Mouse (Mus musculus) layer of hippocampus, adult 18-20 months (tissue): ENCODE data around the gene Gse1. TPM values are rescaled to one million over a fixed set of nuclear protein-coding genes. Genes with fewer than 3 reads are reported as not detected.

ENCODE experiments used
- DNase-seq, 2 experiments: peaks; one replicate each; pipeline ENCODE4 v3.0.0; 2022; ENCODE audit warnings: low spot score in 2 of 2
- total RNA-seq, 2 experiments: library from RNA; stranded (reverse); gene quantifications; 2 replicates each; pipeline ENCODE4 v1.2.3; 2021

Gse1 gene
- total RNA-seq, 2 experiments from 2014 or later: 142 to 146 TPM

DNA sequence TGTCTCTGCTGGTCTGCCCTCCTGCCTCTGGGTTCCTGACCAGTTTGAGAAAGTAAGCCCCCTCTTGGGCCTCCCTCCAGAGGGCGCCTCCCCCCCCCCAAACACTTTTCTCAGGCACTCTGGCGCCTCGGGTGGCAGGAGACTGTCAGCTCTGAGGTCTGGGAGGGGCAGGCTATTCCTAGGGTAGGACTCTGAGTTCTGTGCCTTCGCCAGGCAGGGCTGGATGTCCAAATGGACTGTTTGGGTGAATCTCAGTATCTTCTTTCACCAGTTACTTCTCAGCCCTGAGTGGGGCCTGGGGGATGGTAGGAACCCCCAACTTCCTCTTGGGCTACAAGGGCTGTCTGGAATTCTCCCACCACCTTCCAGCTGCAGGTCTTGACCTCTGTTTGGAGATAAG is 16.9 kb upstream of the Gse1 start:
- no peak for DNase-seq

DNA sequence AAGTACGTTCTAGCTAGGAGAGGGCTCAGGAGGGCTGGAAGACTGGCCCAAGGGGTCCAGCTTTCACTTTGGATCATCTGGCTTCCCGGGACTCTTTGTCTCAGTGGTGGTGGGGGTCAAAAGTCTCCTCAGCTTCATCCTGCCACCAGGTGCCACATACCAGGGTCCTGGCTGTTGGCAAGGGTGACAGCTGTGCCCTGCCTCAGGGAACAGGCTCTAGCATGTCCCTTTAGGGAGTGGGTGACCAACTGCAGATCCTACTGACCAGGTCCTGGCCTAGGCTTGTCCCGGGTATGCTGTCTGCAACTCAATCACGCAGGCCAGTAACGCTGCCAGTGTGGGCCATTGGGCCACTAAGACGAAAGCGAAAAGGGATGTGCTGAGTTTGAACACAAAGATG is 15.7 kb upstream of the Gse1 start:
- DNase-seq: no peak

GRCm38 (mm10) chr8:120213229-120213628 is 15.0 kb upstream of the Gse1 start:
- no peak for DNase-seq

DNA sequence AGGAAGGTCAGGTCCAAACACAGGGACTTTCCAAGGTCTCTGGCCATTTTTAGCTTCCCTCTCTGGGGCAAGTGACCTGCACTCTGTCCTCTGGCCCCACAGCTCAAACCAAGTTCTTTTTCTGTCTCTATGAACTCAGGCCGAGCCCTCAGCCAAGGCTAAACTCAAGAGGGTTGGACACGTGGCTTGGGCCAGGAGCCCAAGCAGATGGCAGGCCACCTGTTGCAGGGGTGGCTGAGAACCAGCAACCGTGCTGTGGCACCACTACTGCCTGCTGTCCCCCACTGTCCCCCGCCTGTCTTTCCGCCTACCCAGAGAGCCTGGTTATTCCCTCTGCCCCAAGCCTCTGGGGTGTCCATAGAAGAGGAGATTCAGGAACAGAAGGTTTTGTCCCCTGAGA is 14.3 kb upstream of the Gse1 start:
- no peak for DNase-seq

DNA sequence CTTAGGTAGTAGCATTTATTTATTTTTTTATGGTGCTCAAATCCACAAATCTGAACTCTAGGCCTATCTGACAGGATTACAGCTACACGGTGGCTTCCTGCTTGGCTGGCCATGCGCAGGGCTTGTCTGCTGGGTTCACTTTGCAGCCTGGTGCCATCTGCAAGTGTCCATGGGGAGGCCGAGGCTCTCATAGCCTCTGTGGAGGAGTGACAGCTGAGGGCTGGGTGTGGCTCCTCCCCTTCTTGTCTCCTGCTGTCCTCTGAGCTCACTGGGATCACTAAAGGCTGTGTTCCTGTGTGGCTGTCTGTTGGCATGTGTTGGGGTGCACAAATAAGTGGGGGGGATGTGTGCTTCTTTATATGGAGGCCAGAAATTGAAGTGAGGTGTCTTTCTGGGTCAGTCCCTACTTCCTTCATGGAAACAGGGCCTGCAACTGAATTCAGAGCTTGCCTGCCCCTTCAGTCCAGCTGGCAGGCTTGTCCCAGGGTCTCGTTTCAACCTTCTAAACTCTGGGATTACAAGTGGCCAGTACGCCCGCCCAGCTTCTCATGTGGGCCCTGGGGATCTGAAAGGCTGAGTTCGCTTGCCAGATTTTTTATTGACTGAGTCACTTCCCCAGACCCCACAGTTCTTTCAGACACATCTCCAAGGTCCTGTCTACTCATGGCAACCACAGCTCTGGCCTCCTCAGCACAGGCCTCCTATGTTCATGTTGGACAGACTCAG is 12.7 kb upstream of the Gse1 start:
- no peak for DNase-seq

- DNase-seq: no peak
Observed at GRCm38 (mm10) chr8:120216855-120217830, 11.1 kb upstream of the Gse1 start.

DNA sequence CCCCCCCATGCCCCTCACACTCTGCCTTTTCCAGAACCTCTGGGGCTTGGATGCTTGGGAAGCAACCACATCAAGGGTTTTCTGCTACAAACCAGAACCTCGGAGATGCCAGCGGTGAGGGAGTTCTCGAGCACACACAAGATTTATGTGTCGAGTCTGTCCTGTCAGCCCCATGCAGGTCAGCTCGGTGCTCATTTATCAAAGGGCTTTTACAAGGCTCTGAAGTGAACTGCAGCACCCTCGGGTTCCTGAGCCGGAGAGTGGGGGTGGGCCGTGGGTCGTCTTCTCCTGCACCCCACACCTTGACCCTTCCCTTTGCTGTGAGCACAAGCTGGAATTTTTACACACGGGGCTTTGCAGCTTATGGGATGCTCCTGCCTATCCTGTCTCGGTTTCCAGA is 5.7 kb upstream of the Gse1 start:
- no peak for DNase-seq

DNA sequence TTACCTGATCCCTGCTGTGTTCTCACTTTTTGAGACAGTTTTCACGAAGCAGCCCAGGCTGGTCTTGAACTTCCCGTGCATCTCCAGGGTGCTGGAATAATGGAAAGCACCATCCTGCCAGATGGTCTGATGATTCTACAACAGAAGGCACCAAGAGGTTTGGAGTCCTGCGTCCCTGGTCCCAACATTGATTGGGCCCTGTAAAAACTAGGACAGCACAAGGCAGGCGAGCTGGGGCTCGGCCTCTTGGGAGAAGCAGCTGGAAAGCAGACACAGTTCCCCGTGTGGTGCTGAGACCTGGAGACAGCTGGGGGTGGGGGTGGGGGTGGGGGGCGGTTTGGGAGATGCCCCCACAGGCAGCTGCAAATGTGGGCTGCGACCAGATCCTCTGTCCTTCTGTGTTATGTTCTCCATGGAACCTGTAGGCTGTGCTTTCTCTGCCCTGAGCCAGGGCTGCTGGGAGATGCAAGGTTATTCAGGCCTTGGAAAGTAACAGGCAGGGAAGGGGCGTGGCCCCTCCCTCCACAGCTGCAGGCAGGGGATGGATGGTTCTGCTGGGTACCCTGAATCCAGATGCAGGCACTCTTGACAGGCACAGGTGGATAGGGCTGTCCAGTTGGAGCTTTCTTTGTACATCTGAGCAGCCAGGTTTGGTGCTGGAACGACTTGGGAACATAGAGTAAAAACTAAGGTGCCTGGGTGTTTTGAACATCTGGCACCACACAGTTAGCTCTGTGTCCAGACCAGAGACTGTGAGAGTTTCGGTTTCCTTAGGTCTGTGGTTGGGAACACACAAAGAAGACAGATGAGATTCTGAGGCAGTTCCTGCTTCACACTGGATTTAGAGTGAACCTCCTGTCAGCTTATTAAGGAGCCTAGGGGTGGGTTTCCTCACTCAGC is 3.5 kb upstream of the Gse1 start:
- DNase-seq: no peak

GRCm38 (mm10) chr8:120225421-120226151 is 2.7 kb upstream of the Gse1 start:
- DNase-seq: peak; percentile 64 to 84

DNA sequence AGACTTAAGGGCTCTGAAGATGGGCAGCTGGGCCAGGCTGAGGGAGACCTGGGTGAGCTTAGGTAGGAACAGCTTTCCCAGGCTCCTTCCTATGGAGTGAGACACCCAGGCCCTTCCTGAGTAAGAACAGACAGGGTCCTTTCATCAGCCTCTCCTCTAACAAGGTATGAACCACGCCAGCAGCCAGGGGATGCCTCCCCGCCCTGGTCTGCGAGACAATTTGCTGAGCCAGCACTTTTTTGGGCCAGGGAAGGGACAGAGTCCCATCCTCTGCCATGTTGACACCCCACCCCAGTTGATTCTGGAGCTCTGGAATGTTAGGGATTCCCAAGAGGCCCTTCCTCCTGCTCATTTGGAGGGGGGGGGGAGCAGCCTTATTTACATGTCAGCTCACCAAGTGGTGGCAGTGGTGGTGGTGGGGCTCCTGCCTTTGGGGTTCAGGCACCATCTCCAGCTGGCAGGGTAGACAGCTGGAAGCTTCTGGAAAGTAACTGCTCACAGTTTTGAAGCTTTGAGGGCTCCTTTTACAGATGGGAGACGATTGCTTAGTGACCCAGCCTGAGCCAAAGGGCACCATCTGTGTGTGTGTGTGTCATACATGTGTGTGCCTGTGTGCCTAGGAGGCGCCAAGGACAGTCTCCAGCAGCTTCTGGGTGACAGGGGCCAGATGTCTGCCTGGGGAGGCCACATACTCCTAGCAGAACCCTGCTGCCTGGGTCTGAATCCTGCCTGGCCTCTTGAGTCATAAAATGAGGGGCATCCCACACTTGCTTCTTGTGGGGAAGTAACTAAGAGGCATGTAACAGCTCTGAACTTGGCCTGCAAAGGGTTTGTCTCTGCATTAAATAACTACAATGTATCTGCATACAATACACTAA is 1.3 kb upstream of the Gse1 start:
- no peak for DNase-seq

DNA sequence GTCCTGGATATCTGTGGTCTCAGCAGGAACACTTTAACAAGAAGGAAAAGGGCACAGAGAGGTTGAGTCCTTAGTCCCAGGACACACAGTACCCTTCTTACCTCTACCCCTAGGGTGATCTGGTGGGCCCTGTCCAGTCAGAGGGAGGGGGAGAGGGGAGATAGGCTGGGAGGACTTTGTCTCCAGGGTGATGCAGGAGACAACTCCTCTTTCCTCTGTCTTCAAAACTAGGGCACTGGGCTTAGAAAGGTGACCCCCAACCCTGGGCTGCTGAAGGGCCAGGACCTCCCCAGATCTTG is 729 bp upstream of the Gse1 start:
- DNase-seq: no peak

DNA sequence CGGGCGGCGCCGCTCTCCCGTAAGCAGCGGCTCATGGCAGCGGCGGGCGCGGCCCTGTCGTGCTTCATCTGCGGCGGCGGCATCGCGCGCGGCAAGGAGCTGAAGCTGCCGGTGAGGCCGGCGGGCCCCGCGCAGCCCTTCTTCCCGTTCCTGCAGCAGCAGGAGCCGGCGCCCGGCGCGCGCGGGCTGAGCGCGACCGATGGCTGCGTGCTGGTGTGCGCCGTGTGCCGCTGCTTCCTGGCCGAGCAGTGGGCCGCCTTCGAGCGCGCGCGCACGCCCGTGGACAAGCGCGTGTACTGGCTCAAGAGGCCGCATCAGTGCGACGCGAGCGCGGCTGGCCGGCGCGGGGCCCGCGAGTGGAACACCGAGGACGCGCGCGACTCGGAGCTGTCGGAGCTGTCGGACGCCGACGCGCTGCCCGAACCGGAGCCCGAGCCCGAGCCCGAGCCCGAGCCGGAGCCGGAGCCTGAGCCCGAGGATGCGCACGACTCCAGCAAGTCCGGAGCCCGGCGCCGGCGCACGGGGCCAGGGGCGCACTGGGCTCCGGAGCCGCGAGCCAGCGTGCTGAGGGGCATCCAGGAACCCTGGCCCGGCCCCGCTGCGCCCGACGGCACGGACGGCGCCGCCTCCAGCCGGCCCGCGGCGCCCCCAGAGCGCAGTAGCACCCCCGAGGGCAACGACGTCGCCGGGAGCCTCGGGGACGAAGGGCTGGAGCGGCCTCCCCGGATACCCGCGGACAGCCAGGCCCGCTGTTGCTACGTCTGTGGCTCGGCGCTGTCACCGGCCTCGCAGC is 721 bp downstream of the Gse1 start:
- peak in 1 of 2 experiments; percentile 52 for DNase-seq

DNA sequence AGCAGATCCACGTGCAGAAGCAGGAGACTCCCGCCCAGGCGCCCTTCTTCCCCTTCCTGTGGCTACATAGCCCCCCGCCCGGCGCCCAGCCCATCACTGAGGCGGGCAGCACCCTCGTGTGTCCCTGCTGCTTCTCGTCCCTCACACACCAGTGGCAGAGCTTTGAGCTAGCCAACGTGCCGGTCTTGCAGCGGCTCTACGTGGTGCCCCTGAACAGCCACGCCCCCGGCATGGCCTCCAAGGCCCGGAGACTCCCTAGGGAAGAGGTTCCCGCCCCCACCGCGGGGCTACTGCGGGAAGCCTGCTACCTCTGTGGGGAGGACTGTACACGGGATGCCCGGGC is 1.3 kb downstream of the Gse1 start:
- no peak for DNase-seq

- no peak for DNase-seq
Observed at GRCm38 (mm10) chr8:120230081-120230480, 1.8 kb downstream of the Gse1 start.

GRCm38 (mm10) chr8:120230715-120231614 is 2.7 kb downstream of the Gse1 start:
- DNase-seq: no peak

GRCm38 (mm10) chr8:120231870-120232269 is 3.6 kb downstream of the Gse1 start:
- no peak for DNase-seq

DNA sequence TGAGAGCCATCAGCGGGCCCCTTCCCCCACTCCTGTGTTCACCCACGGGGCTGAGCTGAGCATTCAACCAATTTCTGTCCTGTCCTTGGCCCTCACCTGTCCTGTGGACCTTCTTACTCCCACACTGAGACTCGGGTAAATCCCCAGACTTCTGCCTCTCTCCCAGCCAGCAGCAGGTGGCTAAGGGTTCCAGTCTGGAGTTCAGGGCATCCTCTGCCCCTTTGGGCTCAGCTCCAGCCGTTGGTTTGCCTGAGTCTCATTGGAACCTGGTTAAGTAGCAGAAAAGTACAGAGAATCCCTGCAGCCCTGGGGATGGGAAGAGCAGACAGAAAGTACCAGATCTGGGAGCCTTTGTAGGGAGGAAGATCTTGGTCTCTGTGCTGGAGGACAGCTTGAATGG is 4.1 kb downstream of the Gse1 start:
- no peak for DNase-seq

DNA sequence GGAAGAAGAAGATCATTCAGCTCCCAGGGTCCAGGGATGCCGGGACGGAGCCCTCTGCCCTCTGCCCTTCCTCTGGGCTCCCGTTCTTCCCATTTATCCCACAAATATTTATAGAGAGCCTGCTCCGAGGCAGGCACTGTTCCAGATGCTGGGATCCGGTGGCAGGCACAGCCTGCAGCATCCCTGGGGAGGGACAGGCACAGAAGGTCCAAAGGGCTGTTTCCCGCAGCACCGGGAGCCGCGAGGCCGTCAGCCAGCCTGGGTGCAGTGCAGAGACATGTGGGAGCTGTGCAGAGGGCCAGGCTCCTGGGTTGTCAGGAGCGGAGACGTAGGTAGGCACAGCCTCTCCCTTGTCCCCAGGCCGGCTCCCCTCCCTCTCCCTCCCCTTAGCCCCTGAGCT is 4.7 kb downstream of the Gse1 start:
- DNase-seq: no peak
